Mouse (Mus musculus): ENCODE measurements around the gene Cldn14. TPM values are rescaled to one million over a fixed set of nuclear protein-coding genes. Genes with fewer than 3 reads are reported as not detected.
A peak's percentile ranks its signal among the peaks of the same experiment; 100 is the strongest.

Gene Cldn14
- polyA plus RNA-seq, 2 experiments: 1.0 to 1.2 TPM

- H3K4me3 ChIP-seq (ENCODE audit: insufficient read depth in 1 of 2, low read depth in 2 of 2, low read length in 2 of 2): no peak overlapping the region
- H3K4me2 ChIP-seq (ENCODE audit: low read depth): no peak overlapping the region; the same call in 1 of the 2 replicates
- ATAC-seq (ENCODE audit: insufficient read depth): no peak
- no peak for DNase-seq (ENCODE audit: low read depth in 3 of 3, low spot score in 3 of 3)
- no peak overlapping the region for H3K9ac ChIP-seq (replicated peaks)
- H3K36me3 ChIP-seq (replicated peaks; ENCODE audit: control insufficient read depth, insufficient read depth, low read depth): no peaks in the 10 kb centered on the region
- TF ChIP-seq CTCF (IDR thresholded peaks at IDR 0.05; ENCODE audit: low read depth) (no peak), EP300 (IDR thresholded peaks at IDR 0.05; ENCODE audit: low read depth) (no peak)
- no peaks in the 10 kb centered on the region for H3K9me3 ChIP-seq (ENCODE audit: control insufficient read depth, low read length)
- H3K27ac ChIP-seq: no peak overlapping the region
- 19% methylated on average over 7 of the region's 7 CpGs for WGBS (ENCODE audit: insufficient replicate concordance)
- peaks cover 6% of the 10 kb centered on the region for H3K27me3 ChIP-seq (ENCODE audit: control insufficient read depth, insufficient read depth, low read length)
- H3K4me1 ChIP-seq (replicated peaks; ENCODE audit: control insufficient read depth in 2 of 2, insufficient read depth in 2 of 2, low read length in 1 of 2): no peaks in the 10 kb centered on the region; a peak in 1 of 4 replicates
Measured at GRCm38 (mm10) chr16:93935009-93935408, 73.6 kb downstream of the Cldn14 start.

GRCm38 (mm10) chr16:93934588-93934987 is 74.0 kb downstream of the Cldn14 start:
- 27% methylated on average over 13 of the region's 13 CpGs for WGBS (ENCODE audit: insufficient replicate concordance)
- TF ChIP-seq EP300 (IDR thresholded peaks at IDR 0.05; ENCODE audit: low read depth): no peak
- TF ChIP-seq CTCF (IDR thresholded peaks at IDR 0.05; ENCODE audit: low read depth): no peak
- Histone ChIP-seq H3K9me3 (ENCODE audit: control insufficient read depth, low read length) (no peaks in the 10 kb centered on the region), H3K27me3 (ENCODE audit: control insufficient read depth, insufficient read depth, low read length) (peaks cover 6% of the 10 kb centered on the region), H3K4me3 (ENCODE audit: insufficient read depth in 1 of 2, low read depth in 2 of 2, low read length in 2 of 2) (no peak overlapping the region), H3K4me2 (ENCODE audit: low read depth) (no peak overlapping the region; the same call in 1 of the 2 replicates), H3K4me1 (replicated peaks; ENCODE audit: control insufficient read depth in 2 of 2, insufficient read depth in 2 of 2, low read length in 1 of 2) (no peaks in the 10 kb centered on the region; a peak in 1 of 4 replicates), H3K36me3 (replicated peaks; ENCODE audit: control insufficient read depth, insufficient read depth, low read depth) (no peaks in the 10 kb centered on the region), H3K9ac (replicated peaks) (no peak overlapping the region), H3K27ac (no peak overlapping the region)
- no peak for ATAC-seq (ENCODE audit: insufficient read depth)
- DNase-seq (ENCODE audit: low read depth in 3 of 3, low spot score in 3 of 3): no peak

GRCm38 (mm10) chr16:93932185-93933168 is 76.2 kb downstream of the Cldn14 start:
- WGBS (ENCODE audit: insufficient replicate concordance): 59% methylated on average over 17 of the region's 17 CpGs
- no peaks in the 10 kb centered on the region for H3K36me3 ChIP-seq (replicated peaks; ENCODE audit: control insufficient read depth, insufficient read depth, low read depth)
- H3K9me3 ChIP-seq (ENCODE audit: control insufficient read depth, low read length): no peaks in the 10 kb centered on the region
- no peak overlapping the region for H3K4me2 ChIP-seq (ENCODE audit: low read depth)
- H3K4me1 ChIP-seq (replicated peaks; ENCODE audit: control insufficient read depth in 2 of 2, insufficient read depth in 2 of 2, low read length in 1 of 2): no peaks in the 10 kb centered on the region; a peak in 1 of 4 replicates
- no peak for TF ChIP-seq EP300 (IDR thresholded peaks at IDR 0.05; ENCODE audit: low read depth)
- no peak for TF ChIP-seq CTCF (IDR thresholded peaks at IDR 0.05; ENCODE audit: low read depth)
- ATAC-seq (ENCODE audit: insufficient read depth) (no peak), DNase-seq (ENCODE audit: low read depth in 3 of 3, low spot score in 3 of 3) (no peak)
- H3K9ac ChIP-seq (replicated peaks): no peak overlapping the region
- H3K27ac ChIP-seq: no peak overlapping the region
- H3K27me3 ChIP-seq (ENCODE audit: control insufficient read depth, insufficient read depth, low read length): peaks cover 6% of the 10 kb centered on the region
- H3K4me3 ChIP-seq (ENCODE audit: insufficient read depth in 1 of 2, low read depth in 2 of 2, low read length in 2 of 2): no peak overlapping the region

GRCm38 (mm10) chr16:93929370-93930032 is 79.1 kb downstream of the Cldn14 start:
- WGBS (ENCODE audit: insufficient replicate concordance): 64% methylated on average over 17 of the region's 17 CpGs
- Histone ChIP-seq H3K27ac (no peak overlapping the region), H3K9ac (replicated peaks) (no peak overlapping the region), H3K27me3 (ENCODE audit: control insufficient read depth, insufficient read depth, low read length) (peaks cover 1% of the 10 kb centered on the region; the same call in 1 of the 2 replicates), H3K4me1 (replicated peaks; ENCODE audit: control insufficient read depth in 2 of 2, insufficient read depth in 2 of 2, low read length in 1 of 2) (peaks cover 0 to under 1% of the 10 kb centered on the region in 2 experiments; a peak in 1 of 4 replicates), H3K9me3 (ENCODE audit: control insufficient read depth, low read length) (no peaks in the 10 kb centered on the region), H3K4me3 (ENCODE audit: insufficient read depth in 1 of 2, low read depth in 2 of 2, low read length in 2 of 2) (no peak overlapping the region), H3K4me2 (ENCODE audit: low read depth) (no peak overlapping the region), H3K36me3 (replicated peaks; ENCODE audit: control insufficient read depth, insufficient read depth, low read depth) (no peaks in the 10 kb centered on the region)
- ATAC-seq (ENCODE audit: insufficient read depth) (peak; percentile 62), DNase-seq (ENCODE audit: low read depth in 3 of 3, low spot score in 3 of 3) (peak in 1 of 3 experiments; percentile 16)
- no peak for TF ChIP-seq EP300 (IDR thresholded peaks at IDR 0.05; ENCODE audit: low read depth)

Data from liver, embryonic 14.5 days (tissue).